Mouse (Mus musculus) intestine, postnatal 0 days (tissue): ENCODE results near the gene Lamc1. TPM values are rescaled to one million over a fixed set of nuclear protein-coding genes. Genes with fewer than 3 reads are reported as not detected.
A peak's percentile ranks its signal among the peaks of the same experiment; 100 is the strongest.

Experiments
- ATAC-seq: fragments of 200-750 bp; cut with Nextera tagmentation; 2 replicates; pipeline ENCODE4 v1.8.0; 2017; ENCODE audit warnings: mild to moderate bottlenecking, moderate TSS enrichment, moderate library complexity
- H3K27ac ChIP-seq: fragments of 300-500 bp; sonication (generic); 2 replicates; pipeline ENCODE4 v1.5.1; 2014; ENCODE audit warnings: mild to moderate bottlenecking, low read depth, low read length, moderate library complexity
- H3K27me3 ChIP-seq: fragments of 300-500 bp; sonication (generic); replicated peaks from 2 replicates; pipeline ENCODE4 v1.6.1; 2014; ENCODE audit warnings: low read length, mixed read lengths; ENCODE audit not compliant: control insufficient read depth, insufficient read depth
- H3K36me3 ChIP-seq: fragments of 300-500 bp; sonication (generic); 2 replicates; pipeline ENCODE4 v1.6.1; 2014; ENCODE audit warnings: mild to moderate bottlenecking, moderate library complexity; ENCODE audit not compliant: control insufficient read depth, insufficient read depth
- H3K4me1 ChIP-seq: fragments of 300-500 bp; sonication (generic); replicated peaks from 2 replicates; pipeline ENCODE4 v1.6.1; 2014; ENCODE audit warnings: antibody characterized with exemption, low read length, mixed read lengths; ENCODE audit not compliant: control insufficient read depth, insufficient read depth
- H3K4me2 ChIP-seq: fragments of 300-500 bp; sonication (generic); replicated peaks from 2 replicates; pipeline ENCODE4 v1.6.1; 2014; ENCODE audit warnings: low read depth, mild to moderate bottlenecking, moderate library complexity
- H3K4me3 ChIP-seq: fragments of 300-500 bp; sonication (generic); 2 replicates; pipeline ENCODE4 v1.5.1; 2014; ENCODE audit warnings: low read depth, low read length
- H3K9ac ChIP-seq: fragments of 300-500 bp; sonication (generic); 2 replicates; pipeline ENCODE4 v1.6.1; 2014; ENCODE audit warnings: mild to moderate bottlenecking, low read depth, low read length
- H3K9me3 ChIP-seq: fragments of 300-500 bp; sonication (generic); 2 replicates; pipeline ENCODE4 v1.6.1; 2016; ENCODE audit warnings: mixed run types; ENCODE audit not compliant: control insufficient read depth
- CTCF ChIP-seq: sonication (generic); IDR thresholded peaks from 2 replicates; pipeline ENCODE4 v1.5.1; 2016; ENCODE audit warnings: low read depth, mild to moderate bottlenecking, control low read depth, antibody characterized with exemption, moderate library complexity
- WGBS: fragments of 180-500 bp; shearing (Covaris S2); extraction: QIAGEN DNeasy Blood & Tissue Kit; methylation state at CpG from one replicate; pipeline ENCODE4 v1.1.7; 2014; 5-methylcytosine and 5-hydroxymethylcytosine counted together
- polyA plus RNA-seq: library from polyadenylated mRNA; unstranded; fragments of >200 nt; fragmentation: Nextera tagmentation; extraction: Ambion mirVana; gene quantifications from 2 replicates; pipeline ENCODE4 v1.2.1, GENCODE M21; 2015

Gene Lamc1
- polyA plus RNA-seq, 1 experiment from 2014 or later = 39.2 TPM

DNA sequence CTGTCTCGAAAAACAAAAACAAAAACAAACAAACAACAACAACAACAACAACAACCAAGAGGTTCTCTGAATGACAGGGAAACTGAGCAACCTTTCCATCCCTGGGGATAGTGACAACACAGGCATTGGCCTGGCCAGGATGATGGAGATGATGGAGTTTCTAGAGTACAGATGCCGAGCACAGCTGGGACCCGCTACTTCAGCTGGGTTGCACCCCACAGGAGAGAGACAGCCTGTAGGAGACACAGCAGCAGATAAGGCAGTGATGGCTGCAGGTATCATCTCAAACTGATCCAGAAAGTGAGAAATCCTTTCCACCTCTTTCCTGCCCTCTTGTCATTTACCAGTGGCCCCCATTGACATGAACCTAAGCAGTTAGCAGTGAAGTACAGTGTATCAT is 39.3 kb upstream of the Lamc1 start:
- WGBS = 89% methylated on average over 3 of the region's 3 CpGs
- Histone ChIP-seq H3K9ac (no peak overlapping the region), H3K27me3 (no peaks in the 10 kb centered on the region), H3K9me3 (no peaks in the 10 kb centered on the region), H3K36me3 (no peaks in the 10 kb centered on the region), H3K4me3 (no peak overlapping the region), H3K4me1 (no peaks in the 10 kb centered on the region; the same call in 1 of the 2 replicates), H3K27ac (no peak overlapping the region), H3K4me2 (no peak overlapping the region)
- ATAC-seq = no peak
- no peak for TF ChIP-seq CTCF

DNA sequence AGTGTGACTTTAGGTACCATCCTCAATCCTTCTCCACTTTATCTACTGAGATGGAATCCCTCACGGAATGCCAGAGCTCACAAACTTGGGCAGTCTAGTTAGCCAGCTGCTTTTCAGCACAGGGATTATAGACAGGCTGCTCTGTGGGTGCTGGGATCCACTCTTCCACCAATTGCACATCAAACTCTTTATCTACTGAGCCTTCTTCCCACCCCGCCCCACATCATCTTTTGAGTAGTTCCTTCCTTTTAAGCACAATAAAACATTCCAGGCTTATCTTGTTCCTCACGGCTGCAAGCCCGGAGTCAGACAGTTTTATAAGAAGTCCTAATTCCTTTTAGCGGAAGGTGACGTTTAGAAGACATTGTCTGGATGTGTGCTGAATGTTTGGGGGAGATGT is 36.4 kb upstream of the Lamc1 start:
- Histone ChIP-seq H3K27me3 (no peaks in the 10 kb centered on the region), H3K4me3 (no peak overlapping the region), H3K27ac (no peak overlapping the region), H3K4me1 (no peaks in the 10 kb centered on the region; the same call in 1 of the 2 replicates), H3K4me2 (no peak overlapping the region), H3K9ac (no peak overlapping the region), H3K9me3 (no peaks in the 10 kb centered on the region), H3K36me3 (no peaks in the 10 kb centered on the region)
- 37% methylated on average over 6 of the region's 6 CpGs for WGBS
- no peak for TF ChIP-seq CTCF
- no peak for ATAC-seq

DNA sequence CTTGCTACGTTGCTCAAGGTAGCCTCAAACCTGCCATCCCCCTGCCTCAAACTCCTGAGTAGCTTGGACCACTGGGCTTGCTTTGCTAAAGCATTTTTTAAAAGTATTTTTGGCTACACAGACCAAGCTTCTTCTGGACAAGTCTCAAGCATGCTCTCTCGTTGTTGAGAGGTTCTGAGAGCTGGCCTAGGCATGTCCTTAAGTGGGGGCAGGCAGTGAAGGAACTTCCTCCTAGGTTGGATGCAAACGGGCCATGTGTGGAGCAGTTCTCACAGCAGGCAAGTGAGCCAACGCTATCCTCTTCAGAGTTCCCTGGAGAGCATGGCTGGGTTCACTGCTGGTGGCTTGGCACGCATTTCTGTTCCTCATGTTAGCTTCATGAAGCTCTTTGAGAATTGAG is 34.5 kb upstream of the Lamc1 start:
- no peak for TF ChIP-seq CTCF
- Histone ChIP-seq H3K36me3 (no peaks in the 10 kb centered on the region), H3K4me3 (no peak overlapping the region), H3K9me3 (no peaks in the 10 kb centered on the region), H3K27me3 (no peaks in the 10 kb centered on the region), H3K27ac (no peak overlapping the region), H3K4me1 (no peaks in the 10 kb centered on the region; the same call in 1 of the 2 replicates), H3K4me2 (no peak overlapping the region), H3K9ac (no peak overlapping the region)
- ATAC-seq = no peak
- 65% methylated on average over 5 of the region's 5 CpGs for WGBS

DNA sequence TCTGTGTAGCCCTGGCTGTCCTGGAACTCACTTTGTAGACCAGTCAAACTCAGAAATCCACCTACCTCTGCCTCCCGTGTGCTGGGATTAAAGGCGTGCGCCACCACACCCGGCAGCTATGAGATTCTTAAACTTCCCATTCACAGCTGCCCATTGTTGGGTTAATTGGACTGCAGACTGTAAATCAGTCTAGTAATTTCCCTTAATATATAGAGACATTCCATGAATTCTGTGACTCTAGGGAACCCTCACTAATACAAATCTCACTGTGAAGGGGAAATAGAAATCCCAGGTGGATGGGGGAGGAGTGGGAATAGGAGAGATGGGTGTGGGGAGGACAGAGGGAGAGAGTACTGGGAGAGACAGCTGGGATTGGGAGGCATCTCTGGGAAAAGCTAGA is 29.3 kb upstream of the Lamc1 start:
- WGBS = 85% methylated on average over 4 of the region's 4 CpGs
- Histone ChIP-seq H3K36me3 (no peaks in the 10 kb centered on the region), H3K4me2 (no peak overlapping the region), H3K9ac (no peak overlapping the region), H3K9me3 (no peaks in the 10 kb centered on the region), H3K27me3 (no peaks in the 10 kb centered on the region), H3K27ac (no peak overlapping the region), H3K4me3 (no peak overlapping the region), H3K4me1 (no peaks in the 10 kb centered on the region)
- no peak for TF ChIP-seq CTCF
- no peak for ATAC-seq

DNA sequence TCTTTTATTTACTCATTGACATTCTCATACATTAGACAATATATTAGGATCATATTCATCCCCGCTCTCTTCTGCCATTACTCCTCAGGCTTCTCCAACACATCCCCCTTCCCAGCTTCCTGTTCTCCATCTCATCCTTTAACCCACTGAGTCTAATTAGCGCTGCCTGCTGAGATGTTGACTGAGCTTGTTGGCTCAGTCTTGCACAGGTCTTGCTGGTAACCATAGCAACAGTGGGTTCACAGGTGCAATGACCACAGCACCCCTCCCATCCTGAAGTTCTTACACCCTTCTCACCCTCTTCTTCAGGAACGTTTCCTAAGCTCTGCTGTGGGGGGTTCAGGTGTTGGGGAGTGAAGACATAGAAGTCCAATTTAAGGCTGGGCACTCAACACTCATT is 28.0 kb upstream of the Lamc1 start:
- Histone ChIP-seq H3K4me2 (no peak overlapping the region), H3K36me3 (no peaks in the 10 kb centered on the region), H3K27ac (no peak overlapping the region), H3K4me1 (0 out of 2 replicates have a peak, but pooled peaks cover 2% of the 10 kb centered on the region), H3K9ac (no peak overlapping the region), H3K4me3 (no peak overlapping the region), H3K9me3 (no peaks in the 10 kb centered on the region), H3K27me3 (no peaks in the 10 kb centered on the region)
- TF ChIP-seq CTCF = no peak
- 54% methylated on average over 3 of the region's 3 CpGs for WGBS
- no peak for ATAC-seq

DNA sequence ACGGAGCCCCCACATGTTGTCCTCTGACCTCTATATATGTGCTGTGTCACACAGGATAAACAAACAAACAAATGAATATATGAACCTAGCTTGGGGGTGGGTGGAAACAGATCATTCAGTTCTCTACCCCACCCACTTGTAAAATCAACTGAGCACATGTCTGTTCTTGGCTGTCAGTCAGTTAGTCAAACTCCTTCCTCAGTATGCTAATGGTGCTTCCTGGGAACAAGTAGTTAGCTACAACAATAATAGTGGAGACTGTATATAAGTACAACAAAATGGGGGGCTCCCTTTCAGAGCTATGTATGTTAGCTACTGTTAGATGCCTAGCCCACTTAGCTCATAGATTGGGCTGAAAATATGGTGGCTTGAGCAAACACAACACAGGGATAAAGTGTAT is 24.6 kb upstream of the Lamc1 start:
- Histone ChIP-seq H3K4me1 (peaks cover 4% of the 10 kb centered on the region; the same call in 1 of the 2 replicates), H3K4me2 (no peak overlapping the region), H3K4me3 (no peak overlapping the region), H3K27ac (no peak overlapping the region), H3K9ac (no peak overlapping the region), H3K27me3 (no peaks in the 10 kb centered on the region), H3K36me3 (no peaks in the 10 kb centered on the region), H3K9me3 (no peaks in the 10 kb centered on the region)
- no peak for TF ChIP-seq CTCF
- no peak for ATAC-seq
- WGBS = 97% methylated on average over 1 of the region's 1 CpGs

DNA sequence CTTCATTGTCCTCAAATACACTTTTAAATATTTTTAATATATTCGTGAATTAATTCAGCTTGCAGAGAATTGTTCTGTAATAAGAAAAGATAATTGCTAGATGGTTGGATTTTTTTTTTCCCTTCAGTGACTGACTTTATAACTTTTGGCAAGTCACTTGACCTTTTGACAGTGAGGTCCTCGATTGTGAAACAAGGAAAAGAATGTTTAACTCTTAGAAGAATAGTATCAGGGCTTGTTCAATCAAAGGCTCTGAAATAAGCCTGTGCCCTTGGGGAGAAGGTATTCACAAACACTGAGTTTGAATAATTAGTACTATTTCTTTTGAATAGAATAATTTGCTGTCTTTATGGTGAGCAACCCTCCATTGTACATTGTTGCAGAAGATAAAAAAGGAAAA is 21.9 kb upstream of the Lamc1 start:
- peaks cover 4% of the 10 kb centered on the region; the same call in 1 of the 2 replicates for H3K4me1 ChIP-seq
- H3K4me3 ChIP-seq = no peak overlapping the region
- H3K9ac ChIP-seq = no peak overlapping the region
- 0 out of 2 replicates have a peak, but pooled peaks have one; percentile 46 for ATAC-seq
- H3K27ac ChIP-seq = peak overlapping the region; percentile 7; the same call in 1 of the 2 replicates
- H3K4me2 ChIP-seq = no peak overlapping the region
- 22% methylated on average over 2 of the region's 2 CpGs for WGBS
- TF ChIP-seq CTCF = no peak
- no peaks in the 10 kb centered on the region for H3K27me3 ChIP-seq
- H3K36me3 ChIP-seq = no peaks in the 10 kb centered on the region
- no peaks in the 10 kb centered on the region for H3K9me3 ChIP-seq
